Mouse (Mus musculus) forebrain, embryonic 15.5 days (tissue): ENCODE measurements around the gene Nr3c2. TPM values are rescaled to one million over a fixed set of nuclear protein-coding genes. Genes with fewer than 3 reads are reported as not detected.

Source experiments
- ATAC-seq: fragments of 200-750 bp; cut with Nextera tagmentation; replicated peaks from 2 replicates; pipeline ENCODE4 v1.8.0; 2017; ENCODE audit warnings: mild to moderate bottlenecking, moderate TSS enrichment, moderate library complexity
- H3K27ac ChIP-seq: fragments of 300-500 bp; sonication (generic); replicated peaks from 2 replicates; pipeline ENCODE4 v1.5.1; 2015; ENCODE audit warnings: mild to moderate bottlenecking, inconsistent platforms
- H3K27me3 ChIP-seq: fragments of 300-500 bp; sonication (generic); 2 replicates; pipeline ENCODE4 v1.6.1; 2015; ENCODE audit warnings: inconsistent platforms
- H3K36me3 ChIP-seq: fragments of 300-500 bp; sonication (generic); 2 replicates; pipeline ENCODE4 v1.6.1; 2015; ENCODE audit warnings: mild to moderate bottlenecking, inconsistent platforms
- H3K4me1 ChIP-seq: fragments of 300-500 bp; sonication (generic); 2 replicates; pipeline ENCODE4 v1.6.1; 2015; ENCODE audit warnings: inconsistent platforms
- H3K4me2 ChIP-seq: fragments of 300-500 bp; sonication (generic); replicated peaks from 2 replicates; pipeline ENCODE4 v1.6.1; 2015; ENCODE audit warnings: mild to moderate bottlenecking, inconsistent platforms
- H3K4me3 ChIP-seq: fragments of 300-500 bp; sonication (generic); 2 replicates; pipeline ENCODE4 v1.5.1; 2015; ENCODE audit warnings: mild to moderate bottlenecking, inconsistent platforms
- H3K9ac ChIP-seq: fragments of 300-500 bp; sonication (generic); replicated peaks from 2 replicates; pipeline ENCODE4 v1.6.1; 2015; ENCODE audit warnings: mild to moderate bottlenecking, inconsistent platforms
- H3K9me3 ChIP-seq: fragments of 300-500 bp; sonication (generic); 2 replicates; pipeline ENCODE4 v1.6.1; 2016; ENCODE audit warnings: inconsistent platforms
- WGBS: fragments of 180-500 bp; shearing (Covaris S2); methylation state at CpG from one replicate; pipeline ENCODE4 v1.1.7; 2015; ENCODE audit warnings: mixed read lengths; 5-methylcytosine and 5-hydroxymethylcytosine counted together
- polyA plus RNA-seq: library from polyadenylated mRNA; unstranded; fragments of >200 nt; fragmentation: Nextera tagmentation; extraction: Ambion mirVana; gene quantifications from 2 replicates; pipeline ENCODE4 v1.2.1, GENCODE M21; 2015

The Nr3c2 gene
- polyA plus RNA-seq, 1 experiment from 2014 or later = 2.4 TPM

- no peak overlapping the region for H3K9ac ChIP-seq
Observed at GRCm38 (mm10) chr8:77100370-77100769, 201.1 kb downstream of the Nr3c2 start.

GRCm38 (mm10) chr8:77102879-77103278, 203.6 kb downstream of the Nr3c2 start:
- 93% methylated on average over 7 of the region's 7 CpGs for WGBS
- ATAC-seq = no peak
- no peak overlapping the region for H3K4me3 ChIP-seq
- no peaks in the 10 kb centered on the region for H3K9me3 ChIP-seq
- no peaks in the 10 kb centered on the region for H3K36me3 ChIP-seq
- H3K27ac ChIP-seq = no peak overlapping the region
- no peak overlapping the region for H3K9ac ChIP-seq
- H3K4me2 ChIP-seq = no peak overlapping the region
- H3K4me1 ChIP-seq = no peaks in the 10 kb centered on the region
- no peaks in the 10 kb centered on the region for H3K27me3 ChIP-seq

More at GRCm38 (mm10) chr8:77100370-77100769, 201.1 kb downstream of the Nr3c2 start:
- no peak overlapping the region for H3K27ac ChIP-seq
- H3K4me2 ChIP-seq = no peak overlapping the region
- H3K4me3 ChIP-seq = no peak overlapping the region
- 90% methylated on average over 2 of the region's 2 CpGs for WGBS
- no peaks in the 10 kb centered on the region for H3K4me1 ChIP-seq
- H3K27me3 ChIP-seq = no peaks in the 10 kb centered on the region
- ATAC-seq = no peak
- H3K9me3 ChIP-seq = no peaks in the 10 kb centered on the region
- H3K36me3 ChIP-seq = no peaks in the 10 kb centered on the region

GRCm38 (mm10) chr8:77112719-77113118, 213.5 kb downstream of the Nr3c2 start:
- Histone ChIP-seq H3K4me2 (no peak overlapping the region), H3K27ac (no peak overlapping the region), H3K27me3 (no peaks in the 10 kb centered on the region), H3K4me1 (no peaks in the 10 kb centered on the region), H3K4me3 (no peak overlapping the region), H3K9ac (no peak overlapping the region), H3K9me3 (no peaks in the 10 kb centered on the region), H3K36me3 (no peaks in the 10 kb centered on the region)
- WGBS = 94% methylated on average over 2 of the region's 2 CpGs
- ATAC-seq = no peak

GRCm38 (mm10) chr8:77114769-77115168, 215.5 kb downstream of the Nr3c2 start:
- no peak for ATAC-seq
- H3K4me1 ChIP-seq = no peaks in the 10 kb centered on the region
- H3K4me2 ChIP-seq = no peak overlapping the region
- no peaks in the 10 kb centered on the region for H3K36me3 ChIP-seq
- WGBS = 90% methylated on average over 10 of the region's 10 CpGs
- H3K27me3 ChIP-seq = no peaks in the 10 kb centered on the region
- no peak overlapping the region for H3K27ac ChIP-seq
- H3K4me3 ChIP-seq = no peak overlapping the region
- no peaks in the 10 kb centered on the region for H3K9me3 ChIP-seq
- H3K9ac ChIP-seq = no peak overlapping the region

GRCm38 (mm10) chr8:77116419-77117079, 217.3 kb downstream of the Nr3c2 start:
- no peak overlapping the region for H3K9ac ChIP-seq
- H3K36me3 ChIP-seq = no peaks in the 10 kb centered on the region
- no peak overlapping the region for H3K4me2 ChIP-seq
- H3K4me1 ChIP-seq = no peaks in the 10 kb centered on the region
- no peak overlapping the region for H3K27ac ChIP-seq
- no peaks in the 10 kb centered on the region for H3K9me3 ChIP-seq
- no peak overlapping the region for H3K4me3 ChIP-seq
- ATAC-seq = no peak
- WGBS = 77% methylated on average over 7 of the region's 7 CpGs
- no peaks in the 10 kb centered on the region for H3K27me3 ChIP-seq

GRCm38 (mm10) chr8:77120810-77121570, 221.7 kb downstream of the Nr3c2 start:
- Histone ChIP-seq H3K9ac (no peak overlapping the region), H3K27ac (no peak overlapping the region), H3K4me3 (no peak overlapping the region), H3K4me2 (no peak overlapping the region), H3K9me3 (no peaks in the 10 kb centered on the region), H3K4me1 (no peaks in the 10 kb centered on the region), H3K27me3 (no peaks in the 10 kb centered on the region), H3K36me3 (no peaks in the 10 kb centered on the region)
- WGBS = 59% methylated on average over 10 of the region's 10 CpGs
- ATAC-seq = no peak

GRCm38 (mm10) chr8:77121571-77121890, 222.3 kb downstream of the Nr3c2 start:
- H3K27me3 ChIP-seq = no peaks in the 10 kb centered on the region
- H3K9ac ChIP-seq = no peak overlapping the region
- H3K4me3 ChIP-seq = no peak overlapping the region
- H3K4me1 ChIP-seq = no peaks in the 10 kb centered on the region
- H3K4me2 ChIP-seq = no peak overlapping the region
- H3K9me3 ChIP-seq = no peaks in the 10 kb centered on the region
- ATAC-seq = no peak
- no peak overlapping the region for H3K27ac ChIP-seq
- 50% methylated on average over 1 of the region's 1 CpGs for WGBS
- no peaks in the 10 kb centered on the region for H3K36me3 ChIP-seq

- H3K4me2 ChIP-seq = no peak overlapping the region
- no peaks in the 10 kb centered on the region for H3K9me3 ChIP-seq
- 82% methylated on average over 5 of the region's 5 CpGs for WGBS
- ATAC-seq = no peak
- H3K4me3 ChIP-seq = no peak overlapping the region
- H3K27ac ChIP-seq = no peak overlapping the region
- H3K4me1 ChIP-seq = no peaks in the 10 kb centered on the region
- H3K9ac ChIP-seq = no peak overlapping the region
- H3K27me3 ChIP-seq = no peaks in the 10 kb centered on the region
- no peaks in the 10 kb centered on the region for H3K36me3 ChIP-seq
Observed at GRCm38 (mm10) chr8:77122300-77122699, 223.1 kb downstream of the Nr3c2 start.

- H3K4me3 ChIP-seq = no peak overlapping the region
- ATAC-seq = no peak
- H3K4me2 ChIP-seq = no peak overlapping the region
- H3K27ac ChIP-seq = no peak overlapping the region
- WGBS = 85% methylated on average over 7 of the region's 7 CpGs
- no peak overlapping the region for H3K9ac ChIP-seq
- H3K27me3 ChIP-seq = no peaks in the 10 kb centered on the region
- H3K9me3 ChIP-seq = no peaks in the 10 kb centered on the region
- H3K4me1 ChIP-seq = no peaks in the 10 kb centered on the region
- H3K36me3 ChIP-seq = no peaks in the 10 kb centered on the region
Observed at GRCm38 (mm10) chr8:77125777-77126176, 226.5 kb downstream of the Nr3c2 start.

GRCm38 (mm10) chr8:77128006-77128405, 228.8 kb downstream of the Nr3c2 start:
- no peak overlapping the region for H3K4me2 ChIP-seq
- 0 out of 2 replicates have a peak, but pooled peaks cover 3% of the 10 kb centered on the region for H3K4me1 ChIP-seq
- H3K4me3 ChIP-seq = no peak overlapping the region
- WGBS = 80% methylated on average over 4 of the region's 4 CpGs
- H3K27ac ChIP-seq = no peak overlapping the region
- H3K36me3 ChIP-seq = no peaks in the 10 kb centered on the region
- no peaks in the 10 kb centered on the region for H3K9me3 ChIP-seq
- no peak for ATAC-seq
- H3K27me3 ChIP-seq = no peaks in the 10 kb centered on the region
- H3K9ac ChIP-seq = no peak overlapping the region

- Histone ChIP-seq H3K27ac (no peak overlapping the region), H3K36me3 (no peaks in the 10 kb centered on the region), H3K9ac (no peak overlapping the region), H3K4me2 (no peak overlapping the region), H3K4me1 (0 out of 2 replicates have a peak, but pooled peaks cover 3% of the 10 kb centered on the region), H3K27me3 (no peaks in the 10 kb centered on the region), H3K9me3 (no peaks in the 10 kb centered on the region), H3K4me3 (no peak overlapping the region)
- no peak for ATAC-seq
- WGBS = 27% methylated on average over 11 of the region's 11 CpGs
Observed at GRCm38 (mm10) chr8:77132903-77133637, 233.8 kb downstream of the Nr3c2 start.

GRCm38 (mm10) chr8:77133797-77134385, 234.6 kb downstream of the Nr3c2 start:
- H3K4me3 ChIP-seq = no peak overlapping the region
- 0 out of 2 replicates have a peak, but pooled peaks cover 3% of the 10 kb centered on the region for H3K4me1 ChIP-seq
- H3K36me3 ChIP-seq = no peaks in the 10 kb centered on the region
- H3K9me3 ChIP-seq = no peaks in the 10 kb centered on the region
- H3K9ac ChIP-seq = no peak overlapping the region
- no peak overlapping the region for H3K4me2 ChIP-seq
- ATAC-seq = no peak
- H3K27ac ChIP-seq = no peak overlapping the region
- no peaks in the 10 kb centered on the region for H3K27me3 ChIP-seq
- 72% methylated on average over 7 of the region's 7 CpGs for WGBS
